8 mouse cellular contexts compared by ENCODE assay signal in genomic region chr14:62836926-62837640, GRCm38 (mm10). TPM values are rescaled to one million over a fixed set of nuclear protein-coding genes. Genes with fewer than 3 reads are reported as not detected.
DNase-seq lines count a peak whose midpoint lies in the region; ATAC-seq and TF ChIP-seq lines count a peak whose summit lies in the region.

No protein-coding gene starts in this region.

- H3K27ac ChIP-seq in forebrain, embryonic 10.5 days, result peak overlapping the region; percentile 89
- H3K27ac ChIP-seq in heart, embryonic 15.5 days, result peak overlapping the region; percentile 78
- H3K27ac ChIP-seq in liver, embryonic 14.5 days, result peak overlapping the region; percentile 40
- no peak overlapping the region for H3K27ac ChIP-seq in neural tube, embryonic 11.5 days (ENCODE audit: low read depth, low read length)

- under 1% methylated on average over 37 of the region's 37 CpGs for WGBS in forebrain, embryonic 10.5 days
- under 1% methylated on average over 37 of the region's 37 CpGs for WGBS in heart, embryonic 15.5 days
- under 1% methylated on average over 37 of the region's 37 CpGs for WGBS in liver, embryonic 14.5 days (ENCODE audit: insufficient replicate concordance)
- WGBS in neural tube, embryonic 11.5 days, result under 1% methylated on average over 37 of the region's 37 CpGs

- no peaks in the 10 kb centered on the region; the same call in 1 of the 2 replicates for H3K9me3 ChIP-seq in forebrain, embryonic 10.5 days
- no peaks in the 10 kb centered on the region for H3K9me3 ChIP-seq in heart, embryonic 15.5 days (replicated peaks)
- H3K9me3 ChIP-seq in liver, embryonic 14.5 days (ENCODE audit: control insufficient read depth, low read length), result no peaks in the 10 kb centered on the region
- no peaks in the 10 kb centered on the region for H3K9me3 ChIP-seq in neural tube, embryonic 11.5 days (ENCODE audit: control insufficient read depth, low read length)

- peak; percentile 95 for TF ChIP-seq CTCF in liver, embryonic 14.5 days (IDR thresholded peaks at IDR 0.05; ENCODE audit: low read depth)

- peaks cover 28% of the 10 kb centered on the region for H3K4me1 ChIP-seq in forebrain, embryonic 10.5 days
- H3K4me1 ChIP-seq in heart, embryonic 15.5 days (replicated peaks), result peaks cover 11% of the 10 kb centered on the region
- H3K4me1 ChIP-seq in liver, embryonic 14.5 days (replicated peaks; ENCODE audit: control insufficient read depth in 2 of 2, insufficient read depth in 2 of 2, low read length in 1 of 2), result no peaks in the 10 kb centered on the region; a peak in 2 of 4 replicates
- peaks cover 7% of the 10 kb centered on the region for H3K4me1 ChIP-seq in neural tube, embryonic 11.5 days (ENCODE audit: control insufficient read depth, insufficient read depth, low read length)

- peak overlapping the region; percentile 61 for H3K4me2 ChIP-seq in heart, embryonic 15.5 days
- peak overlapping the region; percentile 81 for H3K4me2 ChIP-seq in liver, embryonic 14.5 days (ENCODE audit: low read depth)
- H3K4me2 ChIP-seq in neural tube, embryonic 11.5 days (ENCODE audit: low read depth), result peak overlapping the region; percentile 37

- no peak; the same call in 1 of the 2 replicates for TF ChIP-seq EP300 in liver, embryonic 14.5 days (IDR thresholded peaks at IDR 0.05; ENCODE audit: low read depth)

- peak; percentile 95 for ATAC-seq in heart, embryonic 15.5 days (replicated peaks; ENCODE audit: insufficient number of reproducible peaks, insufficient read depth, low FRiP score, low read depth)
- ATAC-seq in liver, embryonic 14.5 days (ENCODE audit: insufficient read depth), result peak; percentile 94
- peak; percentile 92 for ATAC-seq in neural tube, embryonic 11.5 days (ENCODE audit: insufficient read depth, low FRiP score, low TSS enrichment)

- H3K4me3 ChIP-seq in forebrain, embryonic 10.5 days, result peak overlapping the region; percentile 81
- peak overlapping the region; percentile 86 for H3K4me3 ChIP-seq in heart, embryonic 15.5 days
- H3K4me3 ChIP-seq in liver, embryonic 14.5 days (ENCODE audit: insufficient read depth in 1 of 2, low read depth in 2 of 2, low read length in 2 of 2), result peak overlapping the region; percentile 78 to 90
- H3K4me3 ChIP-seq in neural tube, embryonic 11.5 days (ENCODE audit: low read depth, low read length), result peak overlapping the region; percentile 75

- peaks cover 13% of the 10 kb centered on the region for H3K36me3 ChIP-seq in forebrain, embryonic 10.5 days (replicated peaks)
- H3K36me3 ChIP-seq in heart, embryonic 15.5 days, result no peaks in the 10 kb centered on the region; the same call in 1 of the 2 replicates
- no peaks in the 10 kb centered on the region for H3K36me3 ChIP-seq in liver, embryonic 14.5 days (replicated peaks; ENCODE audit: control insufficient read depth, insufficient read depth, low read depth)
- H3K36me3 ChIP-seq in neural tube, embryonic 11.5 days (ENCODE audit: control insufficient read depth, insufficient read depth, low read length), result no peaks in the 10 kb centered on the region

- peak; percentile 97 to 98 for DNase-seq in CD8-positive naive resting alpha-beta T cell, adult 2 months (ENCODE audit: low read depth in 2 of 2, low spot score in 2 of 2)
- peak; percentile 99 for DNase-seq in c-Kit-positive CD71-negative TER-119-negative erythroid progenitor cells, embryonic 14.5 days (ENCODE audit: low read depth)
- peak; percentile 98 for DNase-seq in forebrain, embryonic 10.5 days (ENCODE audit: extremely low spot score, low spot score)
- peak; percentile 98 to 99 for DNase-seq in kidney, postnatal 25 days
- peak; percentile 93 to 94 (median 94) for DNase-seq in liver, embryonic 14.5 days (ENCODE audit: low read depth in 3 of 3, low spot score in 3 of 3)
- peak; percentile 99 for DNase-seq in neural tube, embryonic 11.5 days (ENCODE audit: low spot score)
- peak; percentile 100 for DNase-seq in telencephalon, adult 2 months (ENCODE audit: low read depth, low spot score)

- peak overlapping the region; percentile 27; the same call in 1 of the 2 replicates for H3K9ac ChIP-seq in heart, embryonic 15.5 days
- H3K9ac ChIP-seq in liver, embryonic 14.5 days (replicated peaks), result peak overlapping the region; percentile 53
- no peak overlapping the region; the same call in 1 of the 2 replicates for H3K9ac ChIP-seq in neural tube, embryonic 11.5 days (ENCODE audit: low read length)

- no peaks in the 10 kb centered on the region for H3K27me3 ChIP-seq in forebrain, embryonic 10.5 days (ENCODE audit: poor library complexity, severe bottlenecking)
- no peaks in the 10 kb centered on the region for H3K27me3 ChIP-seq in heart, embryonic 15.5 days
- peaks cover 3% of the 10 kb centered on the region; the same call in 1 of the 2 replicates for H3K27me3 ChIP-seq in liver, embryonic 14.5 days (ENCODE audit: control insufficient read depth, insufficient read depth, low read length)
- H3K27me3 ChIP-seq in neural tube, embryonic 11.5 days (ENCODE audit: control insufficient read depth, insufficient read depth, low read length), result no peaks in the 10 kb centered on the region

RNA-seq across cellular contexts. Expression of gene Wdfy2, which starts 0.4 kb away (rescaled TPM):
- polyA plus RNA-seq in forebrain, embryonic 10.5 days (2016; fragmentation: Nextera tagmentation; extraction: Ambion mirVana), result 15.5 TPM in 2 replicates
- 3.0 and 4.8 TPM in 2 replicates for polyA plus RNA-seq in heart, embryonic 15.5 days (2015; fragmentation: Nextera tagmentation; extraction: Ambion mirVana)
- 1.4 and 1.9 TPM in 2 replicates for polyA plus RNA-seq in liver, embryonic 14.5 days (2012; rRNA removed)
- 2.7 and 3.6 TPM in 2 replicates for polyA plus RNA-seq in liver, embryonic 14.5 days (2014; fragmentation: Nextera tagmentation; extraction: Ambion mirVana)
- polyA plus RNA-seq in neural tube, embryonic 11.5 days (2014; fragmentation: Nextera tagmentation; extraction: Ambion mirVana), result 16.9 and 18.2 TPM in 2 replicates
